Mouse (Mus musculus): ENCODE measurements at regions not wholly inside any gene's neighbourhood (a gene's known extent, or its start where the extent isn't known, plus 50 kb on each side); places are given as distances from the start of the nearest gene placed in this dataset.

- TF ChIP-seq POLR2A (IDR thresholded peaks at IDR 0.05; ENCODE audit: control insufficient read depth, low read depth, low read length) (no peak), CTCF (IDR thresholded peaks at IDR 0.05; ENCODE audit: control insufficient read depth, insufficient read depth, insufficient replicate concordance, low read depth, low read length) (no peak)
These were observed 54.4 kb upstream of the Gbe1 start for GRCm38 (mm10) chr16:70259364-70259763.

All from testis, adult 2 months (tissue).